In the genomic region with DNA sequence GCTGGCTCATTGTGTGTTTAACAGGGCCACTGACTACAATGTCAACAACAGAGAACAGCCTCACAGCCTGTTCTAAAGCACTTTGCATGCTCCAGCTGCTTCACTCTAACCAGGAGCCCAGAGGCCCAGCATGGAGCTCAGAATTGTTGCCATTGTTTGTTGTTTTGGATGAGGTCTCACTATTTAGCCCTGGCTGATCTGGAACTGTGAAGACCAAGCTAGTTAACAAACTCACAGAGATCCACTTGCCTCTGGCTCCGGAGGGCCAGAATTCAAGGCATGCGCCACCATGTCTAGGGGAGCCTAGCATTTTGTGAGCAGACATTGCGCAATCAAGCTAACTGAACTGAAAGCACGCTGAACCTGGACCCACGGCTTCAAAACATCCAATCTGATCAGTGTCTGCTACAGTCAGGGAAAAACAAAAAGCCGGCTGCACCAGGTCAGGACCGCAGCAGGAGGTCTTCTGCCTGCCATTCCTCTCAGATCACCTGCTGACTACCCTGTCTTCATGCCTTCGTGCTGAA, we compare ENCODE assay signal across 8 mouse cellular contexts. TPM values are rescaled to one million over a fixed set of nuclear protein-coding genes. Genes with fewer than 3 reads are reported as not detected.
DNase-seq lines count a peak whose midpoint lies in the region; ATAC-seq lines count a peak whose summit lies in the region.

No protein-coding gene starts in this region.

- ATAC-seq in forebrain, embryonic 11.5 days (replicated peaks; ENCODE audit: low FRiP score): no peak
- no peak for ATAC-seq in forebrain, embryonic 15.5 days (replicated peaks)
- no peak for ATAC-seq in hindbrain, embryonic 13.5 days (ENCODE audit: low FRiP score)
- ATAC-seq in liver, embryonic 13.5 days (ENCODE audit: low read depth): no peak

- H3K9me3 ChIP-seq in forebrain, embryonic 11.5 days (ENCODE audit: control insufficient read depth, low read length): no peaks in the 10 kb centered on the region
- no peaks in the 10 kb centered on the region for H3K9me3 ChIP-seq in forebrain, embryonic 15.5 days
- no peaks in the 10 kb centered on the region for H3K9me3 ChIP-seq in hindbrain, embryonic 13.5 days
- H3K9me3 ChIP-seq in liver, embryonic 13.5 days (replicated peaks): no peaks in the 10 kb centered on the region

- H3K4me2 ChIP-seq in forebrain, embryonic 11.5 days (ENCODE audit: low read depth, low read length, severe bottlenecking): no peak overlapping the region
- H3K4me2 ChIP-seq in forebrain, embryonic 15.5 days (replicated peaks): no peak overlapping the region
- no peak overlapping the region for H3K4me2 ChIP-seq in hindbrain, embryonic 13.5 days
- peak overlapping the region; percentile 32; the same call in 1 of the 2 replicates for H3K4me2 ChIP-seq in liver, embryonic 13.5 days

- peak; percentile 58 for DNase-seq in forebrain, embryonic 11.5 days (ENCODE audit: low spot score)
- peak; percentile 85 for DNase-seq in R1 (ENCODE audit: low read depth, low spot score)
- DNase-seq in liver, embryonic 13.5 days: no peak
- DNase-seq in retina, postnatal 1 day: peak; percentile 78
- DNase-seq in adrenal gland, postnatal 14 days: no peak
- DNase-seq in B cell, adult 2 months: no peak

- 19% methylated on average over 8 of the region's 8 CpGs for WGBS in forebrain, embryonic 11.5 days
- WGBS in forebrain, embryonic 15.5 days: 18% methylated on average over 8 of the region's 8 CpGs
- 13% methylated on average over 8 of the region's 8 CpGs for WGBS in hindbrain, embryonic 13.5 days
- 36% methylated on average over 8 of the region's 8 CpGs for WGBS in liver, embryonic 13.5 days (ENCODE audit: insufficient replicate concordance)

- no peaks in the 10 kb centered on the region for H3K27me3 ChIP-seq in forebrain, embryonic 11.5 days (ENCODE audit: control insufficient read depth, insufficient read depth, low read length)
- H3K27me3 ChIP-seq in forebrain, embryonic 15.5 days: no peaks in the 10 kb centered on the region
- no peaks in the 10 kb centered on the region for H3K27me3 ChIP-seq in hindbrain, embryonic 13.5 days
- no peaks in the 10 kb centered on the region for H3K27me3 ChIP-seq in liver, embryonic 13.5 days

- no peak overlapping the region for H3K9ac ChIP-seq in forebrain, embryonic 11.5 days (ENCODE audit: low read length)
- H3K9ac ChIP-seq in forebrain, embryonic 15.5 days (replicated peaks): no peak overlapping the region
- H3K9ac ChIP-seq in hindbrain, embryonic 13.5 days: 0 out of 2 replicates have a peak overlapping the region, but pooled peaks have one; percentile 39
- H3K9ac ChIP-seq in liver, embryonic 13.5 days: no peak overlapping the region

- no peak overlapping the region for H3K27ac ChIP-seq in forebrain, embryonic 11.5 days (ENCODE audit: low read depth, low read length)
- no peak overlapping the region for H3K27ac ChIP-seq in forebrain, embryonic 15.5 days (replicated peaks)
- H3K27ac ChIP-seq in hindbrain, embryonic 13.5 days: 0 out of 2 replicates have a peak overlapping the region, but pooled peaks have one; percentile 46
- peak overlapping the region; percentile 68; the same call in 1 of the 2 replicates for H3K27ac ChIP-seq in liver, embryonic 13.5 days

- H3K36me3 ChIP-seq in forebrain, embryonic 11.5 days (ENCODE audit: control insufficient read depth, insufficient read depth, low read length): no peaks in the 10 kb centered on the region
- H3K36me3 ChIP-seq in forebrain, embryonic 15.5 days: no peaks in the 10 kb centered on the region
- no peaks in the 10 kb centered on the region for H3K36me3 ChIP-seq in hindbrain, embryonic 13.5 days
- no peaks in the 10 kb centered on the region for H3K36me3 ChIP-seq in liver, embryonic 13.5 days

- H3K4me3 ChIP-seq in forebrain, embryonic 11.5 days (ENCODE audit: low read depth, low read length): no peak overlapping the region
- no peak overlapping the region for H3K4me3 ChIP-seq in forebrain, embryonic 15.5 days
- no peak overlapping the region for H3K4me3 ChIP-seq in hindbrain, embryonic 13.5 days
- H3K4me3 ChIP-seq in liver, embryonic 13.5 days (replicated peaks): no peak overlapping the region

- H3K4me1 ChIP-seq in forebrain, embryonic 11.5 days (replicated peaks; ENCODE audit: control insufficient read depth, insufficient read depth, low read length): 0 out of 2 replicates have a peak, but pooled peaks cover 2% of the 10 kb centered on the region
- peaks cover 9% of the 10 kb centered on the region for H3K4me1 ChIP-seq in forebrain, embryonic 15.5 days
- H3K4me1 ChIP-seq in hindbrain, embryonic 13.5 days (replicated peaks): peaks cover 9% of the 10 kb centered on the region
- peaks cover 38% of the 10 kb centered on the region for H3K4me1 ChIP-seq in liver, embryonic 13.5 days (replicated peaks)

RNA-seq across cellular contexts. Expression of gene Ctr9, which starts 4.6 kb away (rescaled TPM):
- 78.9 and 85.3 TPM in 2 replicates for polyA plus RNA-seq in forebrain, embryonic 11.5 days (2014; fragmentation: Nextera tagmentation; extraction: Ambion mirVana)
- 80.6 and 87.5 TPM in 2 replicates for polyA plus RNA-seq in forebrain, embryonic 15.5 days (2015; fragmentation: Nextera tagmentation; extraction: Ambion mirVana)
- 94.3 and 96.9 TPM in 2 replicates for polyA plus RNA-seq in hindbrain, embryonic 13.5 days (2015; fragmentation: Nextera tagmentation; extraction: Ambion mirVana)
- polyA plus RNA-seq in liver, embryonic 13.5 days (2015; fragmentation: Nextera tagmentation; extraction: Ambion mirVana): 29.3 and 35.6 TPM in 2 replicates
- 42.5 and 45.9 TPM in 2 replicates for total RNA-seq in adrenal gland, postnatal 14 days (2021)

RNA-seq across cellular contexts. Expression of gene Mrvi1, which starts 41.9 kb away (rescaled TPM):
- 1.6 and 1.7 TPM in 2 replicates for polyA plus RNA-seq in forebrain, embryonic 11.5 days (2014; fragmentation: Nextera tagmentation; extraction: Ambion mirVana)
- polyA plus RNA-seq in forebrain, embryonic 15.5 days (2015; fragmentation: Nextera tagmentation; extraction: Ambion mirVana): 0.55 and 0.87 TPM in 2 replicates
- 0.79 and 0.89 TPM in 2 replicates for polyA plus RNA-seq in hindbrain, embryonic 13.5 days (2015; fragmentation: Nextera tagmentation; extraction: Ambion mirVana)
- 6.2 and 9.4 TPM in 2 replicates for polyA plus RNA-seq in liver, embryonic 13.5 days (2015; fragmentation: Nextera tagmentation; extraction: Ambion mirVana)
- total RNA-seq in adrenal gland, postnatal 14 days (2021): 11.6 and 13.0 TPM in 2 replicates

RNA-seq across cellular contexts. Expression of gene Eif4g2, which starts 58.7 kb away (rescaled TPM):
- polyA plus RNA-seq in forebrain, embryonic 11.5 days (2014; fragmentation: Nextera tagmentation; extraction: Ambion mirVana): 1,722 and 1,856 TPM in 2 replicates
- polyA plus RNA-seq in forebrain, embryonic 15.5 days (2015; fragmentation: Nextera tagmentation; extraction: Ambion mirVana): 1,139 and 1,168 TPM in 2 replicates
- 1,147 and 1,168 TPM in 2 replicates for polyA plus RNA-seq in hindbrain, embryonic 13.5 days (2015; fragmentation: Nextera tagmentation; extraction: Ambion mirVana)
- polyA plus RNA-seq in liver, embryonic 13.5 days (2015; fragmentation: Nextera tagmentation; extraction: Ambion mirVana): 429 and 601 TPM in 2 replicates
- 933 and 946 TPM in 2 replicates for total RNA-seq in adrenal gland, postnatal 14 days (2021)

Comparison
In these comparisons a context has a peak if more than half of its experiments do, and no peak if none do; other contexts are left out.
1. DNase-seq: peak in forebrain, embryonic 11.5 days (single experiment), R1 (single experiment) and retina, postnatal 1 day (single experiment); none in liver, embryonic 13.5 days (single experiment), adrenal gland, postnatal 14 days (single experiment) and B cell, adult 2 months (0 of 2).
2. H3K27ac ChIP-seq: peak in hindbrain, embryonic 13.5 days (single experiment) and liver, embryonic 13.5 days (single experiment); none in forebrain, embryonic 11.5 days (single experiment) and forebrain, embryonic 15.5 days (single experiment).